Mouse (Mus musculus) frontal cortex, postnatal 25 days (tissue): ENCODE results near the gene Lrwd1.

ENCODE experiments used
- DNase-seq, 2 experiments: peaks; one replicate each; pipeline ENCODE4 v3.0.0; 2022; ENCODE audit warnings: low spot score in 2 of 2

Lrwd1 gene

GRCm38 (mm10) chr5:136091927-136092326 lies 43.9 kb downstream of the Lrwd1 start:
- no peak for DNase-seq

DNA sequence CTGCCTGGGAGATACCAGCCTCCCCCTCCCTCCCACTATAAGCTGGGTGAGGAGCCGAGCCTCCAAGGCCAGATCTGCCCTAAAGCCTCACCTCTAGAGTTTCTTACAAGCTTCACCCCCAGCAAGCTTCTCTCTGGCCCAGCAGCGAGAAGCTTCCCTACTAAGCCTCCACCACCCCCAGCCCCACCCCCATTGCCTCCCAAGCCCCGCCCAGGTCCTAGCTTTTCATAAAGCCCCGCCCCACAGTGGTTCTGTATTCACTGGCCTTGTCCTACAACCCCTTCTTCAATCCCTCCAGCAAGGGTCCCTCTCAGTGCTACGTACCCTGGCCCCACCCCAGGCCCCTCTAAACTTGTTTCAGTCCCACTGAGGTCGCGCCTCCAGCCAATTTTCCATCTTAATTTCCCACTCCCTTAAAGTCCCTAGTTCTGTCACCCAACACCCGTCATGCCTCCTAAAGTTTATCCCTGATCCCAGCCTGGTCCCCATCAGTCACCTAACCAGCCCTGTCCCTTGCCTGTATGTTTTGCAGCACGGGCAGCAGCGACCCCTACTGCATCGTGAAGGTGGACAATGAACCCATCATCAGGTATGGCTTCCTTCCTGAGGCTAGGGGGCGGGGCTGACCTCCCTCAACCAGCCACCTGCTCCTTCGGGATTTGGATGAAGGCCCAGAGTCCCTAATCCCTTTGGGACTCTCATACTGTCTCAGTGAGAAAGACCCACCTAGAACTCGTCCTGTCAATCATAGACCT lies 46.9 kb downstream of the Lrwd1 start:
- DNase-seq, result no peak

DNA sequence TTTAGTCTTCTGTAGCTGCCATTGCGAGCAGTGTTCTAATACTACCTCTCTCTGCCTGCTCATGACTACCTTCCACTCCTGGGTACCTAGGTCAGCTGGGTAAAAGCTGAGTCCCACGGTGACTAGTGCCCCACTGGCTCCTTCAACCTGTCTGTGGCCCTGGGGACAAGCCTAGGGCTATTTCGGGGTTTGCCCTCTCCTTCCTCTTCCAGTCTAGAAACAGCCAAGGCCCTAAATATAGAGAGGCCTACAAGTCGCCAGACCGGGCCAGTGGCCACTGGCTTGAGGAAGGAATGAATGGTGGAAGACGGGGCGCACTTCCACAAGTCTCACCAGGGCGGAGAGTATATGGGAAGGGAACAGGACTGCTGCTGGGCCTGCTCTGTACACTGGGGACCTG lies 49.6 kb downstream of the Lrwd1 start:
- no peak for DNase-seq

DNA sequence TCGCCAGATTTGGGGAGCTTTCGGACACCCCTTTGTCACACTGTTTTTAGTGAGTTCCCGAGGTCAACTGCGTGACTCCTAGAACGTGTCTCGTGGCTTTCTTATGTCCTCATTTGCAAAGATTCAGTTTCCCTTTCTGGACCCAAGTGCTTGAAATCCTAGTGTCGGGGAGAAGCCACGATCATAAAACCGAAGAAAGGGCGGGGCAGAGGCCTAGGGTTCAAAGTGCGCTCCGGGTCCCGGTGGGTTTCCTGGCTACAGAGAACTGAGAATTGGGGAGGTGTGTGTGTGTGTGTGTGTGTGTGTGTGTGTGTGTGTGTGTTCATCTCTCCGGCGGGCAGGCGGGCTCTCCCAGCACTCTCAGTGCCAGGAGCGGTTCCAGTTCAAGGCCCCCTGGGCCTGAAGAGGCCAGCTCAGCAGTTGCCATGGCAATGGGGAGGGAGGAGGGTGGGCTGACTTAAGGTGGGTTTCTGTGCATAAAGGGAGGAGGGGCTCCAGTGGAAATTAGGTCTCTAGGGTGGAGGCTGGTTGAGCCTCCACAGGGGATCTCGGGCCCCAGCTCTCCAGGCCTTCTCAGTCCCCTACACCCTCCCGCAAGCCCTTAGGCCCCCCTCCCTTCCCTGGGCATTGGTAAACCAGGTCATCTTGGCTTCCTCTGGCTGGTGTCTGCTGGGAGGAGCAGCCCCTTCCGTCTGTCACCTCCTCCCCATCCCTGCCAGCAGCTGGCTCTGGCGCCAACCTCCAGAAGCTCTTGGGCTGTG lies 50.8 kb downstream of the Lrwd1 start:
- no peak for DNase-seq

- DNase-seq, result no peak
Observed at GRCm38 (mm10) chr5:136084144-136084881, 51.6 kb downstream of the Lrwd1 start.

DNA sequence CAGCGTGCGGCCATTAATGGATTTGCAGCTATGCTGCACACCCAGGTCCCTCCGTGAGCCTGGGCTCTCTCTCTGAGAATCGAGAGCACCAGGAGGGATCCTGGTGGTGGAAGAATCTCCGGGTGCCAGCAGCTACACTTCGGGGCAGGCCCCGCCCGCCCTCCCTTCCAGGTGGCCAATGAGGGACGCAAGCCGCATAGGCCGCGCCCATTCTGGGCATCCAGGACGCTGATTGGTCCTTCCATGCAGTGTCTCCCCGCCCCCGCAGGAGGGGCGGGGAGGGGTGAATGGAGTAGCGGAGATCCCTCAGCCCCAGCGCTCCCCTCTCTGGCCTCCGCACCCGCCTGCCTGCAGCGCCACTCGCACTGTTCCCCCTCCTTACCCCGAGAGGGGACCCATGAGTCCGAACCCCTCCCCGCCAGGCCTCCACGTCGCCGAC lies 52.2 kb downstream of the Lrwd1 start, which contains the start of gene Rasa4:
TSS of gene Rasa4 (plus strand) at position 248 of the 439 bp plus-strand sequence.
- DNase-seq, result peak; percentile 79 to 83

DNA sequence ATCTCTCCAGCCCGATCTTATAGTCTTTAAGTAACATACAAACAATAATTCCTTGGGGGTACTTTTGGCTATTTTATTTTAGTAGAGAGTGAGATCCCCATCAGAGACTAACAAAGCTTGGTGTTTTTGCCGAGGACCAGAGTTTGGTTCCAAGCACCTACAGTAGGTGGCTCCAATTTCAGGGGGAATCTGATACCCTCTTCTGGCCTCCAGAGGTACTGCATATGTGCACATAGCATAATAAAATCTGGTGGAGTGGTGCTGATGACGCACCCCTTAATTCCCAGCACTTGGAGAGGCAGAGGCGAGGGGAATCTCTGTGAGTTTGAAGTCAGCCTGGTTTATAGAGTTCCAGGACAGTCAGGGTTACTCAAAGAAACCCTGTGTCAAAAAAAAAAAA lies 53.5 kb downstream of the Lrwd1 start:
- no peak for DNase-seq

DNA sequence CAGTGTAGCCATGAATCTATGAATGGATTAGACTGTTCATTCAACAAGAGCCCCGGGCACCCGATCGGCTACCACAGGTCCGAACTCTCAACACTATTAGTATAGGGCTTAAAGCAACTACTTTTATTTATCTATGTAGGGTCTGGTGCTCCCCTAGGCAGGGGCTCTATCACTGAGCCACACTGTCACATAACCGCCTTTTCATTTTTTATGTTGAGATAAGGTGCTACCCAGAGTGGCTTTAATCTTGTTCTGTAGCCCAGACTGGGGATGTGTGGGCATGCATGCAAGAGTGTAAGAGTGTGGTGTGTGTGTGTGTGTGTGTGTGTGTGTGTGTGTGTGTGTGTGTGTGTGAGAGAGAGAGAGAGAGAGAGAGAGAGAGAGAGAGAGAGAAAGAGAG lies 57.7 kb downstream of the Lrwd1 start:
- no peak for DNase-seq

DNA sequence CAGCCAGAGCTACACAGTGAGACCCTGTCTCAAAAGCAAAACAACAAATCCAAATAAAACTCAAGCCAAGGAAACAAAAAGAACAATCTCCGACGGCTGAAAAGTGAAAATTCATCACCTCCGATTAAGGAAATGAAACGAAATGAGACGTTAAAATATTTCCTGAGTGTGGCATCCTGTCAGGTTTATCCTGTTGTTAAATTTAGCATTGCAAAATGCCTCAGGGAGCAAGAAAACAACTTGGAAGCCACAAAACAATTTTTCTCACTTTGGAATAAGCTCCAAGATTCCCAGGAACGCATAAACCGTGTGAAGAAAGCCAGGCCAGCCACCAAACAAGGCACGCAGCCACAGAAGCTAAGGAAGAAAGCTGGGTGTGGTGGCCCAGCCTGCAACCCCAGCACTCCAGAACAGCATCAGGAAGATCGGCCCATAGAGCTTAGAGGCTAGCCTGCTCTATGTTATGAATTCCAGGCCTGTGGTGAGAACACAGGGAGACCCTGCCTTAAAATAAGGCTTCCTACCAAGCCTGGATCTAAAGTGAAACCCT lies 58.8 kb downstream of the Lrwd1 start:
- DNase-seq, result no peak

GRCm38 (mm10) chr5:136076284-136076683 lies 59.6 kb downstream of the Lrwd1 start:
- DNase-seq, result no peak

GRCm38 (mm10) chr5:136075076-136075475 lies 60.8 kb downstream of the Lrwd1 start:
- DNase-seq, result no peak

- no peak for DNase-seq
Observed at GRCm38 (mm10) chr5:136073526-136073925, 62.3 kb downstream of the Lrwd1 start.

GRCm38 (mm10) chr5:136073051-136073450 lies 62.8 kb downstream of the Lrwd1 start:
- DNase-seq, result no peak
